Mouse (Mus musculus) regulatory T cell (primary cell): ENCODE results near the gene Blm.

Experiments used
- in situ Hi-C: fragments of 300-600 bp; cut with MboI, MseI; formaldehyde crosslinking; loops from one replicate; pipeline ENCODE4 v1.15.1; 2025; ENCODE audit warnings: high pct_unique_total_duplicates

Gene Blm

DNA sequence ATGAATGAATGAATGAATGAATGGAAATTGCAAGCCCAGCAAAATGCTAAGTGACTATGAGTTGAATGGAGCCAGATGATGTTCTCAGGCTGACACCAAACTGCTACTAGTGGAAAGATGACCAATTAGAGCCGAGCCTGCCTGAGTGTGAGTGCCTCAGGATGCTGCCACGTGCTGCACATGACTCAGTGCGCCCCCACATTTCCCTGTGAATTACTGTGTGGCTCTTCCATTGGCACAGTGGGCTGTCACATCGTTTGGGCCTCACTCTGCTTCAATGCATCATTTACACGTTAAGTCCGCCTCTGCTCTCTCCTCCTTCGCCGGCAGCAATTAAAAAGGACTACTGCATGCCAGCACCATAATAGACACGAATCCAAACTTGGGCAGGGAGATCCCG, 122.6 kb downstream of the Blm start:
- in situ Hi-C loops = no loop called here

DNA sequence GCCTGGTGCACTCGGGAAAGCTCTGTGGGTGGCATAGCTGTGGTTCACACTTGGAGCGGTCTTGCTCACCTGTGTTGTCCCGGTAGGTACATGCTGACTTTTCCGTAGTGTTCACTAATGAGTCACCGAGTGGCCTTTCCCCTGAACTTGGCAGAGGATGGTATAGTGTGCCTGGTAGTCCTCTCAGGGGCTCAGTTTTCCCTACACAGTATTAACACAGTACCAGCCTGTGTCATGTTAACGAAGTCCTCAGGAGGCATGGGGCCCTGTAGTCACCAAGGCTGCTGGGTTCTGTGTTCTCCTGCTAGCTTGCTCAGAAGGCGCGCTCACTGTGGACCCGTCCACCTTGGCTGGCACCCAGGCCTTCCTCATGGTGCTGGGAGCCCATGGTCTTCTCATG, 124.5 kb downstream of the Blm start:
- in situ Hi-C loops = no loop called here

DNA sequence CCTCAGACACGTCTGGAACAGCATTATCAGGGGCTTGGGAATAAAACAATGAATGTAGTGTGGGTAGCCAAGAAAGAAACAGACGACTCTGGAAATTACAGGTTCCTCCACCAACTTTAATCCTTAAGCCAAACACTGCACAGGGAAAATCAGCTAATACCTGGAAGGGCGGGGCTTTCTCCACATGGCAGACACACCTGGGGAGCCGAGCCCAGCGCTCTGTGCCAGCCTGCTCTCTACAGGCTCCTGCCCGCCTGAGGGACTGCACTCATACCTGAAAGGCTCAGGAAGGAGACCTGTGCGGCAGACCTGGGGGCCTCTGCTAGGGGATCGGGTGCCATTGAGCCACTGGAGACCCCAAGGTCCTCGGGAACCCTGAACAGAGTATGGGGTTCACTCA, 127.2 kb downstream of the Blm start:
- in situ Hi-C loops = no loop called here

DNA sequence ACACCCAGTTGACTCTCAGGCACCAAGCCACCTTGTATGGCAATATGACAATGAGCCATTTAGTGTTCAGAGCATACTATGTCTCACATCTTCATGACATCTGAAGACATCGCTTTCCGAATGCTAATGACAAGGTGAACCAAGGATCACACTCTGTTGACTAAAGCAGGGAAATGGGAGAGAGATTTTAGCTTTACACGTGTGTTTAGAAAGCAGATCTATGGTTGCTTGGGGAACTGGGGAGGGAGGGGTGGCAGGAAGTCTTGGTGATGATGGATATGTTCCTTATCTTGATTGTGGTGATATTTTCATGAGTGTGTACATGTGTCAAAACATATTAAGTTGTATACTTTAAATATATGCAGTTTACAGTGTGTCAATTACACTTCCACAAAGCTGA, 128.7 kb downstream of the Blm start:
- in situ Hi-C loops = no loop called here

DNA sequence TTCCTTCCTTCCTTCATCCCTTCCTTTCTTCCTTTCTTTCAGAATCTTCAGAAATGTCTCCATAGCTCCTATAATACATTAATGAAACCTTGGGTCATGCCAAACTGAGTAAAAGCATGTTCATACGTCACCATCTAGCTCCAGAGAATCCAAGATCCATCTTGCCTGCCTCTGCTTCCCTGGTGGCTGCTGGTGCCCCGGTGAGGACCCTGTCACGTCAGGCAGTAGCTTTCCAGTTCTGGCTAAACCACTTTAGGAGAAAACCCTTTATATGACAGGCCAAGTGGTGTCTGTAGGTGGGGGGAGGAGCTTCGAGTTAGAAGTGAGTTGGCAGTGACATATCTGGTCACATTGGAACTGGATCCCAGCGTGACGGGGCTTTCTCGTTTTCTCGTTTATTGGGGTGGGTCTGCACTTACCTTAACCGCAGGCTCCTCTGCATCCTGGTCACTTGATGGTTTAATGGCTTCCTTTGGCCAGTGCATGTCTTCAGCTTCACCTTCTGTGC, 129.7 kb downstream of the Blm start, which contains the start of gene Furin:
TSS of gene Furin (minus strand) at position 249 of the 508 bp plus-strand sequence.
- in situ Hi-C loops = no loop called here
